Mouse (Mus musculus) heart, embryonic 10.5 days (tissue): Measurements from ENCODE around the gene Adh6b. TPM values are rescaled to one million over a fixed set of nuclear protein-coding genes. Genes with fewer than 3 reads are reported as not detected.

Experiments
- DNase-seq: peaks from one replicate; pipeline ENCODE4 v3.0.0-alpha.2; 2017; ENCODE audit warnings: low spot score
- H3K27ac ChIP-seq: fragments of 300-500 bp; sonication (generic); 2 replicates; pipeline ENCODE4 v1.5.1; 2016; ENCODE audit warnings: mild to moderate bottlenecking
- H3K27me3 ChIP-seq: fragments of 300-500 bp; sonication (generic); 2 replicates; pipeline ENCODE4 v1.6.1; 2016; ENCODE audit warnings: mild to moderate bottlenecking; ENCODE audit not compliant: poor library complexity, insufficient read depth, severe bottlenecking
- H3K36me3 ChIP-seq: fragments of 300-500 bp; sonication (generic); 2 replicates; pipeline ENCODE4 v1.6.1; 2016; ENCODE audit warnings: mild to moderate bottlenecking, moderate library complexity
- H3K4me1 ChIP-seq: fragments of 300-500 bp; sonication (generic); 2 replicates; pipeline ENCODE4 v1.6.1; 2016; ENCODE audit warnings: mild to moderate bottlenecking
- H3K4me3 ChIP-seq: fragments of 300-500 bp; sonication (generic); 2 replicates; pipeline ENCODE4 v1.5.1; 2016; ENCODE audit warnings: mild to moderate bottlenecking, moderate library complexity
- H3K9me3 ChIP-seq: fragments of 300-500 bp; sonication (generic); 2 replicates; pipeline ENCODE4 v1.6.1; 2016; ENCODE audit warnings: mild to moderate bottlenecking, moderate library complexity
- WGBS: fragments of 180-500 bp; shearing (Covaris S2); methylation state at CpG from one replicate; pipeline ENCODE4 v1.1.7; 2016; 5-methylcytosine and 5-hydroxymethylcytosine counted together
- polyA plus RNA-seq: library from polyadenylated mRNA; unstranded; fragments of >200 nt; fragmentation: Nextera tagmentation; extraction: Ambion mirVana; gene quantifications from 2 replicates; pipeline ENCODE4 v1.2.1, GENCODE M21; 2016

Gene Adh6b
- polyA plus RNA-seq, 1 experiment from 2014 or later, result 1.7 TPM

GRCm38 (mm10) chr3:138325001-138325400 is 16.6 kb upstream of the Adh6b start:
- Histone ChIP-seq H3K36me3 (no peaks in the 10 kb centered on the region), H3K4me3 (no peak overlapping the region), H3K27ac (no peak overlapping the region), H3K27me3 (no peaks in the 10 kb centered on the region), H3K9me3 (no peaks in the 10 kb centered on the region), H3K4me1 (no peaks in the 10 kb centered on the region)
- DNase-seq, result peak; percentile 66
- WGBS, result 90% methylated on average over 17 of the region's 17 CpGs

GRCm38 (mm10) chr3:138325466-138325865 is 16.1 kb upstream of the Adh6b start:
- peak; percentile 51 for DNase-seq
- Histone ChIP-seq H3K9me3 (no peaks in the 10 kb centered on the region), H3K4me3 (no peak overlapping the region), H3K4me1 (no peaks in the 10 kb centered on the region), H3K36me3 (no peaks in the 10 kb centered on the region), H3K27ac (no peak overlapping the region), H3K27me3 (no peaks in the 10 kb centered on the region)
- 82% methylated on average over 6 of the region's 6 CpGs for WGBS

DNA sequence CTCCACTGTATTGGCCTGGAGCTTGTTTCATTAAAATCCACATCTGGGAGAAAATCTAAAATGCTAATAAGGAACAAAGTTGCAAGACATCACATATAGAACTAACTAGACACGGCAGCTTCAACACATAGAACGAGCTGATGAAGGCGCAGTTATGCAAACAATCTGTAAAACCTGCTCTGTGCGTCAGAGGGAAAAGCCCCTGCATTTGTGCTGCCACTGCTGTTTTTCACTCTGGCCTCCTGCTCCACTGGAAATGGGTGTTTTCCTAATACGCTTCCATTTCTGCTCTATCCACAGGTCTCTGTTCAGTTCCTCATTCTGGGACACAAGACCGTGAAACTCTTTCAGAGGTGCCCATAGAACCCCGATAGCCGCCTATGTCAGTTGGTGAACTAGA is 7.7 kb upstream of the Adh6b start:
- H3K9me3 ChIP-seq, result no peaks in the 10 kb centered on the region
- no peaks in the 10 kb centered on the region for H3K36me3 ChIP-seq
- no peak for DNase-seq
- no peak overlapping the region for H3K27ac ChIP-seq
- H3K4me3 ChIP-seq, result no peak overlapping the region
- no peaks in the 10 kb centered on the region for H3K27me3 ChIP-seq
- peaks cover 9% of the 10 kb centered on the region for H3K4me1 ChIP-seq
- 78% methylated on average over 8 of the region's 8 CpGs for WGBS

GRCm38 (mm10) chr3:138334320-138334719 is 7.3 kb upstream of the Adh6b start:
- WGBS, result 58% methylated on average over 4 of the region's 4 CpGs
- Histone ChIP-seq H3K4me3 (no peak overlapping the region), H3K27me3 (no peaks in the 10 kb centered on the region), H3K36me3 (no peaks in the 10 kb centered on the region), H3K9me3 (no peaks in the 10 kb centered on the region), H3K4me1 (peaks cover 9% of the 10 kb centered on the region), H3K27ac (0 out of 2 replicates have a peak overlapping the region, but pooled peaks have one; percentile 49)
- no peak for DNase-seq

GRCm38 (mm10) chr3:138335566-138335965 is 6.0 kb upstream of the Adh6b start:
- Histone ChIP-seq H3K27me3 (no peaks in the 10 kb centered on the region), H3K4me1 (peaks cover 9% of the 10 kb centered on the region), H3K36me3 (no peaks in the 10 kb centered on the region), H3K9me3 (no peaks in the 10 kb centered on the region), H3K27ac (no peak overlapping the region), H3K4me3 (no peak overlapping the region)
- no peak for DNase-seq
- WGBS, result 92% methylated on average over 1 of the region's 1 CpGs

GRCm38 (mm10) chr3:138336104-138336754 is 5.3 kb upstream of the Adh6b start:
- Histone ChIP-seq H3K36me3 (no peaks in the 10 kb centered on the region), H3K27ac (0 out of 2 replicates have a peak overlapping the region, but pooled peaks have one; percentile 43), H3K9me3 (no peaks in the 10 kb centered on the region), H3K4me1 (peaks cover 10% of the 10 kb centered on the region), H3K27me3 (no peaks in the 10 kb centered on the region), H3K4me3 (no peak overlapping the region)
- no peak for DNase-seq
- 29% methylated on average over 3 of the region's 3 CpGs for WGBS

DNA sequence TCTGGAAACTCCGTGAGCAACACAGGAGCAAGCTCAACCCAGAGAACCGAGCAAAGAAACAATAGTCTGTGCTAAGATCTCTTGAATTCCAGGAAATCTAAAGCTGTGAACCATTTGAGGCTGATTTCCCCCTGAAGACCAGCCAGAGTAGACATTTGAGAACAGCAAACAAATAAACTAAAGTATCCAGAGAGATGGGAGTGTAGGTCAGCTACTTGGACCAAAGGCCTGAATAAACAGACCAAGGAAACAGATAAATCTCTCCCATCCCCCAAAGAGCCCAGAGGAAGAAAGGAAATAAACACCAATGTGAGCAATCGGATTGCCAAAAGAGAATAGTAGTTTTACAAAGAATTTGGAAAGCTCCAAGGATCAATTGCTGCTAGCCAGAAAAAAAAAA is 5.5 kb downstream of the Adh6b start:
- no peak overlapping the region for H3K27ac ChIP-seq
- 41% methylated on average over 3 of the region's 3 CpGs for WGBS
- DNase-seq, result no peak

GRCm38 (mm10) chr3:138352012-138352809 is 10.6 kb downstream of the Adh6b start:
- no peak overlapping the region for H3K27ac ChIP-seq
- no peak overlapping the region for H3K4me3 ChIP-seq
- H3K9me3 ChIP-seq, result no peaks in the 10 kb centered on the region
- H3K36me3 ChIP-seq, result no peaks in the 10 kb centered on the region
- no peaks in the 10 kb centered on the region for H3K27me3 ChIP-seq
- H3K4me1 ChIP-seq, result no peaks in the 10 kb centered on the region
- 88% methylated on average over 11 of the region's 11 CpGs for WGBS
- no peak for DNase-seq

More for the DNA sequence above, 5.5 kb downstream of the Adh6b start:
- H3K9me3 ChIP-seq, result no peaks in the 10 kb centered on the region
- H3K36me3 ChIP-seq, result no peaks in the 10 kb centered on the region
- no peaks in the 10 kb centered on the region for H3K27me3 ChIP-seq
- no peaks in the 10 kb centered on the region for H3K4me1 ChIP-seq
- H3K4me3 ChIP-seq, result no peak overlapping the region

DNA sequence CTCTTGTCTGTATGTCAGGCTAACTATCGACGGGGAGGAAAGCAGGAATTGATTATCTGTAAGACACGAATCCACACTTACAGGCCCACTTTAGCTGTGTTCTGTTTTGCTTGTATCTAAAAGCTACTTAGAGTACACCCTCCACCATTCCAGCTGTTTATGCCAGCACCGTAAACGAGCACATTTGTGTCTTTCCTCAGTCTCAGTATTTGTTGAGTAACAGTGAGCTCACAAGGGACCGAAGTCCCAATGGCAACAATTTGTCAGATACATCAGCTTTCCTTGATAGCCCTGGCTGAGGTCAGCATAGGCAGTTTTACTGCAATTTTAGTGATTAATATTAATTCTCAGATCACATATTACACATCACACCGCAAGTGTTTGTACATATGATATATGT is 17.3 kb downstream of the Adh6b start:
- 77% methylated on average over 7 of the region's 7 CpGs for WGBS
- H3K27ac ChIP-seq, result no peak overlapping the region
- no peaks in the 10 kb centered on the region for H3K27me3 ChIP-seq
- H3K9me3 ChIP-seq, result no peaks in the 10 kb centered on the region
- no peak overlapping the region for H3K4me3 ChIP-seq
- no peaks in the 10 kb centered on the region for H3K36me3 ChIP-seq
- H3K4me1 ChIP-seq, result no peaks in the 10 kb centered on the region
- no peak for DNase-seq

DNA sequence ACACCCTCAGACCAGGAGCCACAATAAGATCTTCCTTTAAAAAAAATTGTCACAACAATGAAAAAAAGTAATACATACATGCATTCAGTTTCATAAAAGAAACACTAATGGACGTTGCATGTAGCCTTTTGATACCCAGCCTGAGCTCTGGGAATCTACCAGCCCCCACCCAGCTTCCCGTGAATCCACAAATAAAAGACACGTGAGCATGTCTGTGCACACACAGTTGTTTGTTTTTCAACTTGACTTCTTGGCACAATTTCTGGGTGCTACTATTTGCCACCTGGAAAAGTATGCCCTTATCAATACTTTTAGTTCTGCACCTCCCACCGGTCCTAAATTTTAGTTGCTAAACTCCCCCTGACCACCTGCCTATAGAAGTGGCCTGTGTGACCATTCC is 19.1 kb downstream of the Adh6b start:
- Histone ChIP-seq H3K36me3 (no peaks in the 10 kb centered on the region), H3K27me3 (no peaks in the 10 kb centered on the region), H3K9me3 (no peaks in the 10 kb centered on the region), H3K27ac (no peak overlapping the region), H3K4me3 (no peak overlapping the region), H3K4me1 (no peaks in the 10 kb centered on the region)
- 75% methylated on average over 4 of the region's 4 CpGs for WGBS
- DNase-seq, result no peak

DNA sequence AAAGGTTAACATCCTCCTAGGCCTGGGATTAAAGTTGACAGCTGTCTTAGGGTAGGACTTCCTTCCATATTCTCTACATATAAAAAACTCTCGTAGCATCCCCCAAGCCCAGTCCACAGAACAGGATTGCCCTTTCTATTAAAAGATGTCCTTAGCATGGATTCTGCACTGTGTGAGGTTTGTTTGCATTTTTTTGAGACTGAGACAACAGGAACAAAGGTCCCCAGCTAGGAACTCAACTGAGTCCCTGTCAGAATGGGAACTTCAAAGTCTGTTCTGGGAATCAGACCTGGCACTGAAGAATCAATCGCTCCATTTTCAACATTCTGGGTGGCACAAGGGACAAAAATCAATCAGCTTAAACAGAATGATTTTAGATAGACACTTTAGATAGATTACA is 21.3 kb downstream of the Adh6b start:
- Histone ChIP-seq H3K27me3 (no peaks in the 10 kb centered on the region), H3K4me3 (no peak overlapping the region), H3K9me3 (no peaks in the 10 kb centered on the region), H3K4me1 (peaks cover 8% of the 10 kb centered on the region; the same call in 1 of the 2 replicates), H3K27ac (no peak overlapping the region), H3K36me3 (no peaks in the 10 kb centered on the region)
- DNase-seq, result no peak
- WGBS, result 77% methylated on average over 2 of the region's 2 CpGs

DNA sequence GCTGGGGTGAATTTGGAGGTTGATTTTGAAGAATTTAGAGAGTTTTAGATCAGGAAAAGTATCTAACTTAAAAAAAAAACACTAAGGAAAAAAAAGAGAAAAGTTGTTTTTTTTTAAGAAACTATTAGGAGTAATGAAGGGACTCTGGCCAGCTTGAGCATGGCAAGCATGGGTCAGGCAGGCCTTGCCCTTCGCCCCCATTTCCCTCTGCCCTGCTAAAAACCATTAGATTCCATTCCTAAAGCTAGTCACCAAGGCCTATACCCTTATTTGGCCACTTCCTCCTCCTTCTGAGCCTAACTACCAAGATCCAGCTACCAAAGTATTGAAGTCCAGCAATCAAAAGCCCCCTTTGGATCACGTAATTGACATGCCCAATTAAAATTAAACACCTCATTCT is 24.6 kb downstream of the Adh6b start:
- DNase-seq, result no peak
- Histone ChIP-seq H3K4me3 (no peak overlapping the region), H3K9me3 (no peaks in the 10 kb centered on the region), H3K27me3 (no peaks in the 10 kb centered on the region), H3K36me3 (no peaks in the 10 kb centered on the region), H3K4me1 (peaks cover 8% of the 10 kb centered on the region; the same call in 1 of the 2 replicates), H3K27ac (no peak overlapping the region)
- 84% methylated on average over 2 of the region's 2 CpGs for WGBS

GRCm38 (mm10) chr3:138369546-138369945 is 28.0 kb downstream of the Adh6b start:
- Histone ChIP-seq H3K9me3 (no peaks in the 10 kb centered on the region), H3K4me3 (no peak overlapping the region), H3K27ac (no peak overlapping the region), H3K4me1 (peaks cover 8% of the 10 kb centered on the region; the same call in 1 of the 2 replicates), H3K36me3 (no peaks in the 10 kb centered on the region), H3K27me3 (no peaks in the 10 kb centered on the region)
- 81% methylated on average over 1 of the region's 1 CpGs for WGBS
- DNase-seq, result no peak
